Mouse (Mus musculus): ENCODE data around the gene Stoml2. TPM values are rescaled to one million over a fixed set of nuclear protein-coding genes. Genes with fewer than 3 reads are reported as not detected.
"Not testable (repeated sequence)": the region's sequence is repeated elsewhere in the genome, so short reads cannot be mapped to it uniquely, and the experiment has no call there.

The Stoml2 gene
- total RNA-seq, 1 experiment, result 279 TPM

DNA sequence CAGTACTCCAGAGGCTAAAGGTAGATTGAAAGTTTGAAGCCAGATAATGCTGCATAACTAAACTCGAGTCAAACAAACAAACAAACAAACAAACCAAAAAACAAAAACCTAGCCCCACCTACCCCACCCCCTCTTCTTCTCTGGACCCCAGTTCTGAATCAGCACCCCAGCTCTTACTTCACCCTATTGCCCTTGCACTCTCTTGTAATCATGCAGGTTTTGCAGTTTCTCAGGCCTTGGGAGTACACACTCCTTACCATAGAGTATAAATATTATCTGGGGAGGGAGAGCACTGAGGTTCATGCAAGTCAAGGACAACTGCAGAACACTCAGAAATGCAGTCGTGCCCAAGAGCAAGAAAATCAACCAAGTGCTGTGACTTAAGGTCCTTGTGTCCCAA is 30.2 kb downstream of the Stoml2 start:
- peaks cover 2% of the 10 kb centered on the region for H3K36me3 ChIP-seq (ENCODE audit: control insufficient read depth, insufficient read depth, low read length, poor library complexity, severe bottlenecking)
- H3K27ac ChIP-seq (ENCODE audit: insufficient read depth, low read depth, low read length, poor library complexity, severe bottlenecking), result no peak overlapping the region
- H3K9ac ChIP-seq (ENCODE audit: insufficient read depth, low read depth, low read length, poor library complexity, severe bottlenecking), result no peak overlapping the region
- peaks cover 7 to 8% of the 10 kb centered on the region in 2 experiments; a peak in 3 of 4 replicates for H3K4me1 ChIP-seq (ENCODE audit: control insufficient read depth in 2 of 2, insufficient read depth in 2 of 2, low read length in 2 of 2, poor library complexity in 1 of 2)
- no peak for DNase-seq (ENCODE audit: low read depth, low spot score)
- H3K9me3 ChIP-seq (ENCODE audit: control insufficient read depth, insufficient read depth, low read depth, low read length), result no peaks in the 10 kb centered on the region
- no peak overlapping the region for H3K4me3 ChIP-seq (ENCODE audit: insufficient read depth in 1 of 2, low read depth in 1 of 2, low read length in 2 of 2, poor library complexity in 1 of 2, severe bottlenecking in 1 of 2)
- TF ChIP-seq MAFK (IDR thresholded peaks at IDR 0.05; ENCODE audit: insufficient read depth, low read depth, low read length) (no peak), ZNF384 (IDR thresholded peaks at IDR 0.05; ENCODE audit: low read depth, low read length) (no peak), ZC3H11A (IDR thresholded peaks at IDR 0.05; ENCODE audit: borderline replicate concordance, low read depth, low read length) (no peak), HCFC1 (IDR thresholded peaks at IDR 0.05; ENCODE audit: borderline replicate concordance, insufficient read depth, low read length) (no peak), CHD2 (IDR thresholded peaks at IDR 0.05; ENCODE audit: low read depth, low read length) (no peak)
- in situ Hi-C loops (cut with MboI; ENCODE audit: low sequenced_read_pairs in 2 of 2, unreplicated experiment in 2 of 2), result no loop called here

GRCm38 (mm10) chr4:43000141-43000986 is 31.1 kb downstream of the Stoml2 start, which contains the start of gene Vcp:
Gene Vcp (minus strand): TSS chr4:43000507.
- TF ChIP-seq CHD2 (IDR thresholded peaks at IDR 0.05; ENCODE audit: low read depth, low read length) (peak; percentile 90), MAFK (IDR thresholded peaks at IDR 0.05; ENCODE audit: insufficient read depth, low read depth, low read length) (0 out of 2 replicates have a peak, but pooled peaks have one; percentile 14)
- in situ Hi-C loops (cut with MboI; ENCODE audit: low sequenced_read_pairs in 2 of 2, unreplicated experiment in 2 of 2), result not testable (repeated sequence)

DNA sequence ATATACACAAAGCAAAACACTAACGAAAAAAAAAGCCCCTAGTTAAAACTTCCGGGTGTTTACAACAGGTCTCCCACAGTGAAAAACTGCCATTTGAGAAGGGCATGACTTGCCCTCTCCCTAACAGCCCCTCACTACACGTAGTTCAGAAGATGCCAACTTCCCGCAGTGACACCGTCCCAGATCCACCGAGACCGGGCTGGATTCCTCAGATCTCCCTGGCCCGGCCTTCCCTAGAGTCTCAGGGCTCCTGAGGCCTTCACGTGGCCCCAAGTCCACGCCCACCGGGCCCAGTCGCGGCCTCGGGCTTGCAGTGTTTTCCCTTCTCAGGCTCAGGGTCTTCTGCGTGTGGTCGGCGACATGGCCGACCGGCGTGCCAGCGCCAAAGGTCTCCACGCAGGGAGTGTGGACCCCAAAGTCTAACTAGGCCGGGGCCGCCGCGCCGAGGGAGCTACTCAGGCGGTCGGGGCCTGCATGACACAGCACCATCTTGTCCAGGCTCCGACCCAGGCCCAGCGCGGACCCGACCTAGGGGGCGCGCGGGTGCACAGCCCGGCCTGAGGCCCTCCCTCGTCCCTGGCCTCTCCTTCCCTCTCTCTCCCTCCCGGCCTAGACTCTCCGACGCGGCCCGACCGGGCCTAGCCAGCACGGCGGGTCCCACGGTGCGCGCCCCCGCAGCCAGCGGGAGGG is 31.9 kb downstream of the Stoml2 start:
- Histone ChIP-seq H3K9ac (ENCODE audit: insufficient read depth, low read depth, low read length, poor library complexity, severe bottlenecking) (peak overlapping the region; percentile 99), H3K4me3 (ENCODE audit: insufficient read depth in 1 of 2, low read depth in 1 of 2, low read length in 2 of 2, poor library complexity in 1 of 2, severe bottlenecking in 1 of 2) (peak overlapping the region; percentile 94 to 96), H3K27ac (ENCODE audit: insufficient read depth, low read depth, low read length, poor library complexity, severe bottlenecking) (peak overlapping the region; percentile 95), H3K4me1 (ENCODE audit: control insufficient read depth in 2 of 2, insufficient read depth in 2 of 2, low read length in 2 of 2, poor library complexity in 1 of 2) (peaks cover 7 to 8% of the 10 kb centered on the region in 2 experiments; a peak in 3 of 4 replicates), H3K9me3 (ENCODE audit: control insufficient read depth, insufficient read depth, low read depth, low read length) (no peaks in the 10 kb centered on the region), H3K36me3 (ENCODE audit: control insufficient read depth, insufficient read depth, low read length, poor library complexity, severe bottlenecking) (peaks cover 4% of the 10 kb centered on the region)
- DNase-seq (ENCODE audit: low read depth, low spot score), result peak; percentile 47
- TF ChIP-seq HCFC1 (IDR thresholded peaks at IDR 0.05; ENCODE audit: borderline replicate concordance, insufficient read depth, low read length), result peak; percentile 29; the same call in 1 of the 2 replicates
- peak; percentile 62; the same call in 1 of the 2 replicates for TF ChIP-seq MAFK (IDR thresholded peaks at IDR 0.05; ENCODE audit: insufficient read depth, low read depth, low read length)
- TF ChIP-seq CHD2 (IDR thresholded peaks at IDR 0.05; ENCODE audit: low read depth, low read length), result no peak
- in situ Hi-C loops (cut with MboI; ENCODE audit: low sequenced_read_pairs in 2 of 2, unreplicated experiment in 2 of 2), result no loop called here

More at GRCm38 (mm10) chr4:43000141-43000986, 31.1 kb downstream of the Stoml2 start, which contains the start of gene Vcp:
- peak within 1 kb of the TSS; percentile 95 for H3K27ac ChIP-seq (ENCODE audit: insufficient read depth, low read depth, low read length, poor library complexity, severe bottlenecking)
- H3K9ac ChIP-seq (ENCODE audit: insufficient read depth, low read depth, low read length, poor library complexity, severe bottlenecking), result peak within 1 kb of the TSS; percentile 99
- H3K4me1 ChIP-seq (ENCODE audit: control insufficient read depth in 2 of 2, insufficient read depth in 2 of 2, low read length in 2 of 2, poor library complexity in 1 of 2); H3K36me3 ChIP-seq (ENCODE audit: control insufficient read depth, insufficient read depth, low read length, poor library complexity, severe bottlenecking); H3K9me3 ChIP-seq (ENCODE audit: control insufficient read depth, insufficient read depth, low read depth, low read length): not testable (repeated sequence)
- peak; percentile 95 for DNase-seq (ENCODE audit: low read depth, low spot score)
- H3K4me3 ChIP-seq (ENCODE audit: insufficient read depth in 1 of 2, low read depth in 1 of 2, low read length in 2 of 2, poor library complexity in 1 of 2, severe bottlenecking in 1 of 2), result peak within 1 kb of the TSS; percentile 94 to 96

- in situ Hi-C loops (cut with MboI; ENCODE audit: low sequenced_read_pairs in 2 of 2, unreplicated experiment in 2 of 2), result no loop called here
- DNase-seq (ENCODE audit: low read depth, low spot score), result no peak
- Histone ChIP-seq H3K9me3 (ENCODE audit: control insufficient read depth, insufficient read depth, low read depth, low read length) (no peaks in the 10 kb centered on the region), H3K4me3 (ENCODE audit: insufficient read depth in 1 of 2, low read depth in 1 of 2, low read length in 2 of 2, poor library complexity in 1 of 2, severe bottlenecking in 1 of 2) (no peak overlapping the region), H3K9ac (ENCODE audit: insufficient read depth, low read depth, low read length, poor library complexity, severe bottlenecking) (peak overlapping the region; percentile 52; the same call in 1 of the 2 replicates), H3K27ac (ENCODE audit: insufficient read depth, low read depth, low read length, poor library complexity, severe bottlenecking) (no peak overlapping the region), H3K4me1 (ENCODE audit: control insufficient read depth in 2 of 2, insufficient read depth in 2 of 2, low read length in 2 of 2, poor library complexity in 1 of 2) (peaks cover 5 to 7% of the 10 kb centered on the region in 2 experiments; a peak in 3 of 4 replicates), H3K36me3 (ENCODE audit: control insufficient read depth, insufficient read depth, low read length, poor library complexity, severe bottlenecking) (peaks cover 12% of the 10 kb centered on the region)
- no peak for TF ChIP-seq MAFK (IDR thresholded peaks at IDR 0.05; ENCODE audit: insufficient read depth, low read depth, low read length)
- no peak for TF ChIP-seq HCFC1 (IDR thresholded peaks at IDR 0.05; ENCODE audit: borderline replicate concordance, insufficient read depth, low read length)
- TF ChIP-seq ZC3H11A (IDR thresholded peaks at IDR 0.05; ENCODE audit: borderline replicate concordance, low read depth, low read length), result no peak
- no peak for TF ChIP-seq CHD2 (IDR thresholded peaks at IDR 0.05; ENCODE audit: low read depth, low read length)
- no peak for TF ChIP-seq ZNF384 (IDR thresholded peaks at IDR 0.05; ENCODE audit: low read depth, low read length)
Measured at GRCm38 (mm10) chr4:42998022-42998421, 33.5 kb downstream of the Stoml2 start.
